In genomic region chr13:78210748-78211089, GRCm38 (mm10) we compare ENCODE assay signal across 9 mouse cellular contexts. TPM values are rescaled to one million over a fixed set of nuclear protein-coding genes. Genes with fewer than 3 reads are reported as not detected.
DNase-seq lines count a peak whose midpoint lies in the region; ATAC-seq and TF ChIP-seq lines count a peak whose summit lies in the region.
"Had no signal": no experiment of that assay in that cellular context is flagged by ENCODE, and none has a peak within 500 bp of the region (broad histone marks: within the 10 kb centered on the region; RNA-seq: fewer than 3 reads in every experiment).

No protein-coding gene starts in this region.

- peak; percentile 12; the same call in 1 of the 2 replicates for ATAC-seq in limb, embryonic 14.5 days (ENCODE audit: low FRiP score, low read depth)
- ATAC-seq in erythroblast, adult 5-6 weeks (replicated peaks; ENCODE audit: low FRiP score, poor library complexity, severe bottlenecking): no peak

- H3K4me3 ChIP-seq in testis, adult 2 months (ENCODE audit: control insufficient read depth, low read depth, low read length): peak overlapping the region; percentile 5; the same call in 1 of the 2 replicates
- peak overlapping the region; percentile 31 for H3K4me3 ChIP-seq in limb, embryonic 14.5 days (replicated peaks; ENCODE audit: low read length)

- H3K27me3 ChIP-seq in testis, adult 2 months (ENCODE audit: control insufficient read depth, insufficient read depth, low read length): no peaks in the 10 kb centered on the region
- peaks cover 69% of the 10 kb centered on the region for H3K27me3 ChIP-seq in limb, embryonic 14.5 days (ENCODE audit: control insufficient read depth, insufficient read depth, low read length)

- TF ChIP-seq POLR2A in testis, adult 2 months (IDR thresholded peaks at IDR 0.05; ENCODE audit: control insufficient read depth, low read depth, low read length): no peak
- no peak for TF ChIP-seq POLR2A in limb, embryonic 14.5 days (IDR thresholded peaks at IDR 0.05; ENCODE audit: borderline replicate concordance, extremely low read depth, insufficient read depth, insufficient read length)

- H3K27ac ChIP-seq in testis, adult 2 months (ENCODE audit: control insufficient read depth, insufficient read depth, low read depth, low read length): no peak overlapping the region
- H3K27ac ChIP-seq in limb, embryonic 14.5 days (replicated peaks; ENCODE audit: low read depth, low read length): no peak overlapping the region

- WGBS in limb, embryonic 14.5 days: 1% methylated on average over 13 of the region's 13 CpGs

- TF ChIP-seq CTCF in testis, adult 2 months (IDR thresholded peaks at IDR 0.05; ENCODE audit: control insufficient read depth, insufficient read depth, insufficient replicate concordance, low read depth, low read length): no peak

- peak; percentile 17 for DNase-seq in cerebellum, adult 9-10 months
- no peak for DNase-seq in cerebellum, adult 8-10 months
- DNase-seq in testis, postnatal 14 days (ENCODE audit: low spot score): no peak
- no peak for DNase-seq in limb, embryonic 14.5 days (ENCODE audit: low spot score)
- no peak for DNase-seq in MN1 (ENCODE audit: low spot score)
- DNase-seq in cerebellum, postnatal 4 days (ENCODE audit: low spot score in 2 of 2): no peak
- DNase-seq: B cell, adult 2 months had no signal

- no peaks in the 10 kb centered on the region for H3K9me3 ChIP-seq in limb, embryonic 14.5 days (ENCODE audit: control insufficient read depth, low read length)

- no peaks in the 10 kb centered on the region for H3K36me3 ChIP-seq in testis, adult 2 months (ENCODE audit: control insufficient read depth, insufficient read depth, low read length)
- no peaks in the 10 kb centered on the region for H3K36me3 ChIP-seq in limb, embryonic 14.5 days (ENCODE audit: control insufficient read depth, insufficient read depth, low read length)

- H3K9ac ChIP-seq in limb, embryonic 14.5 days (ENCODE audit: low read depth, low read length, severe bottlenecking): 0 out of 2 replicates have a peak overlapping the region, but pooled peaks have one; percentile 9

- peak overlapping the region; percentile 55 for H3K4me2 ChIP-seq in limb, embryonic 14.5 days (replicated peaks; ENCODE audit: low read depth, low read length, severe bottlenecking)

- peaks cover 8% of the 10 kb centered on the region for H3K4me1 ChIP-seq in testis, adult 2 months (ENCODE audit: control insufficient read depth, insufficient read depth, low read length)
- 0 out of 2 replicates have a peak, but pooled peaks cover 4% of the 10 kb centered on the region for H3K4me1 ChIP-seq in limb, embryonic 14.5 days (ENCODE audit: control insufficient read depth, insufficient read depth, low read length)

RNA-seq across cellular contexts. Expression of gene Nr2f1, which starts 11.2 kb away (rescaled TPM):
- 0.14 and 0.69 TPM in 2 replicates for polyA plus RNA-seq in testis, adult 2 months (2012; rRNA removed)
- 16.6 and 26.6 TPM in 2 replicates for polyA plus RNA-seq in limb, embryonic 14.5 days (2012; rRNA removed)
- polyA plus RNA-seq in limb, embryonic 14.5 days (2014; fragmentation: Nextera tagmentation; extraction: Ambion mirVana): 1.6 and 2.1 TPM in 2 replicates
- not detected in 2 replicates for total RNA-seq in erythroblast, adult 5-6 weeks (2015; ENCODE audit: low replicate concordance)
- not detected in 2 replicates for total RNA-seq in erythroblast, adult 5-6 weeks (2017; ENCODE audit: low replicate concordance)
